Mouse (Mus musculus) splenic B cell, adult 2 months (primary cell): ENCODE measurements around the gene Slc5a10.

Source experiments
- DNase-seq: peaks from one replicate; pipeline ENCODE4 v3.0.0-alpha.2; 2011; ENCODE audit warnings: low read depth, low spot score
- H3K27me3 ChIP-seq: 2 replicates; pipeline ENCODE4 v1.6.1; 2012; ENCODE audit warnings: mild to moderate bottlenecking, low read length, moderate library complexity, mixed read lengths; ENCODE audit not compliant: control insufficient read depth, poor library complexity, insufficient read depth, severe bottlenecking
- H3K36me3 ChIP-seq: 2 replicates; pipeline ENCODE4 v1.6.1; 2012; ENCODE audit warnings: mild to moderate bottlenecking, low read length, moderate library complexity, mixed read lengths; ENCODE audit not compliant: control insufficient read depth, poor library complexity, insufficient read depth, severe bottlenecking

The Slc5a10 gene

GRCm38 (mm10) chr11:61667248-61667647, 53.4 kb downstream of the Slc5a10 start:
- H3K36me3 ChIP-seq: peaks cover 55% of the 10 kb centered on the region
- DNase-seq: no peak
- no peaks in the 10 kb centered on the region for H3K27me3 ChIP-seq

GRCm38 (mm10) chr11:61665991-61666799, 54.4 kb downstream of the Slc5a10 start:
- Histone ChIP-seq H3K36me3 (peaks cover 53% of the 10 kb centered on the region), H3K27me3 (no peaks in the 10 kb centered on the region)
- DNase-seq: peak; percentile 69

- DNase-seq: no peak
- Histone ChIP-seq H3K27me3 (no peaks in the 10 kb centered on the region), H3K36me3 (peaks cover 46% of the 10 kb centered on the region)
Measured at GRCm38 (mm10) chr11:61665401-61665800, 55.2 kb downstream of the Slc5a10 start.

- no peaks in the 10 kb centered on the region for H3K27me3 ChIP-seq
- DNase-seq: no peak
Measured at GRCm38 (mm10) chr11:61662189-61662588, 58.4 kb downstream of the Slc5a10 start.

GRCm38 (mm10) chr11:61660806-61661392, 59.7 kb downstream of the Slc5a10 start:
- peak; percentile 78 for DNase-seq
- Histone ChIP-seq H3K27me3 (no peaks in the 10 kb centered on the region), H3K36me3 (peaks cover 30% of the 10 kb centered on the region)

More at GRCm38 (mm10) chr11:61662189-61662588, 58.4 kb downstream of the Slc5a10 start:
- peaks cover 32% of the 10 kb centered on the region for H3K36me3 ChIP-seq

- Histone ChIP-seq H3K27me3 (no peaks in the 10 kb centered on the region), H3K36me3 (peaks cover 27% of the 10 kb centered on the region)
- DNase-seq: no peak
Measured at GRCm38 (mm10) chr11:61660001-61660400, 60.6 kb downstream of the Slc5a10 start.

GRCm38 (mm10) chr11:61659011-61659858, 61.4 kb downstream of the Slc5a10 start:
- peaks cover 22% of the 10 kb centered on the region for H3K36me3 ChIP-seq
- H3K27me3 ChIP-seq: no peaks in the 10 kb centered on the region
- DNase-seq: peak; percentile 51

- no peak for DNase-seq
- no peaks in the 10 kb centered on the region for H3K27me3 ChIP-seq
- peaks cover 19% of the 10 kb centered on the region for H3K36me3 ChIP-seq
Measured at GRCm38 (mm10) chr11:61658360-61658922, 62.2 kb downstream of the Slc5a10 start.

GRCm38 (mm10) chr11:61657432-61657831, 63.2 kb downstream of the Slc5a10 start:
- H3K36me3 ChIP-seq: peaks cover 15% of the 10 kb centered on the region
- peak; percentile 77 for DNase-seq

GRCm38 (mm10) chr11:61656148-61656850, 64.3 kb downstream of the Slc5a10 start:
- peak; percentile 78 for DNase-seq

More at GRCm38 (mm10) chr11:61657432-61657831, 63.2 kb downstream of the Slc5a10 start:
- H3K27me3 ChIP-seq: no peaks in the 10 kb centered on the region

GRCm38 (mm10) chr11:61655649-61656048, 65.0 kb downstream of the Slc5a10 start:
- H3K36me3 ChIP-seq: peaks cover 6% of the 10 kb centered on the region
- DNase-seq: no peak

More at GRCm38 (mm10) chr11:61656148-61656850, 64.3 kb downstream of the Slc5a10 start:
- Histone ChIP-seq H3K36me3 (peaks cover 7% of the 10 kb centered on the region), H3K27me3 (no peaks in the 10 kb centered on the region)

GRCm38 (mm10) chr11:61654786-61655311, 65.8 kb downstream of the Slc5a10 start:
- DNase-seq: no peak
- H3K27me3 ChIP-seq: no peaks in the 10 kb centered on the region

More at GRCm38 (mm10) chr11:61655649-61656048, 65.0 kb downstream of the Slc5a10 start:
- no peaks in the 10 kb centered on the region for H3K27me3 ChIP-seq

GRCm38 (mm10) chr11:61653568-61653967, 67.1 kb downstream of the Slc5a10 start:
- H3K27me3 ChIP-seq: no peaks in the 10 kb centered on the region
- DNase-seq: no peak
- H3K36me3 ChIP-seq: peaks cover 6% of the 10 kb centered on the region

More at GRCm38 (mm10) chr11:61654786-61655311, 65.8 kb downstream of the Slc5a10 start:
- peaks cover 6% of the 10 kb centered on the region for H3K36me3 ChIP-seq
